Mouse (Mus musculus) forebrain, embryonic 11.5 days (tissue): ENCODE measurements around the gene Dhx33. TPM values are rescaled to one million over a fixed set of nuclear protein-coding genes. Genes with fewer than 3 reads are reported as not detected.

Experiments
- ATAC-seq: fragments of 200-750 bp; cut with Nextera tagmentation; replicated peaks from 2 replicates; pipeline ENCODE4 v1.8.0; 2017; ENCODE audit warnings: moderate TSS enrichment; ENCODE audit not compliant: low FRiP score
- DNase-seq: peaks from one replicate; pipeline ENCODE4 v3.0.0-alpha.2; 2017; ENCODE audit warnings: low spot score
- H3K27ac ChIP-seq: fragments of 300-500 bp; sonication (generic); 2 replicates; pipeline ENCODE4 v1.5.1; 2014; ENCODE audit warnings: low read depth, low read length
- H3K27me3 ChIP-seq: fragments of 300-500 bp; sonication (generic); 2 replicates; pipeline ENCODE4 v1.6.1; 2014; ENCODE audit warnings: mild to moderate bottlenecking, low read length, mixed read lengths; ENCODE audit not compliant: control insufficient read depth, insufficient read depth
- H3K36me3 ChIP-seq: fragments of 300-500 bp; sonication (generic); 2 replicates; pipeline ENCODE4 v1.6.1; 2014; ENCODE audit warnings: mild to moderate bottlenecking, low read length, moderate library complexity, mixed read lengths; ENCODE audit not compliant: control insufficient read depth, insufficient read depth
- H3K4me1 ChIP-seq: fragments of 300-500 bp; sonication (generic); replicated peaks from 2 replicates; pipeline ENCODE4 v1.6.1; 2014; ENCODE audit warnings: low read length, mixed read lengths; ENCODE audit not compliant: control insufficient read depth, insufficient read depth
- H3K4me2 ChIP-seq: fragments of 300-500 bp; sonication (generic); 2 replicates; pipeline ENCODE4 v1.6.1; 2014; ENCODE audit warnings: low read depth, mild to moderate bottlenecking, low read length, moderate library complexity, mixed read lengths; ENCODE audit not compliant: severe bottlenecking
- H3K4me3 ChIP-seq: fragments of 300-500 bp; sonication (generic); 2 replicates; pipeline ENCODE4 v1.5.1; 2014; ENCODE audit warnings: low read depth, low read length
- H3K9ac ChIP-seq: fragments of 300-500 bp; sonication (generic); 2 replicates; pipeline ENCODE4 v1.6.1; 2014; ENCODE audit warnings: low read length
- H3K9me3 ChIP-seq: fragments of 300-500 bp; sonication (generic); 2 replicates; pipeline ENCODE4 v1.6.1; 2016; ENCODE audit warnings: low read length, mixed read lengths; ENCODE audit not compliant: control insufficient read depth
- WGBS: fragments of 180-500 bp; shearing (Covaris S2); extraction: QIAGEN DNeasy Blood & Tissue Kit; methylation state at CpG from one replicate; pipeline ENCODE4 v1.1.7; 2014; 5-methylcytosine and 5-hydroxymethylcytosine counted together
- polyA plus RNA-seq: library from polyadenylated mRNA; unstranded; fragments of >200 nt; fragmentation: Nextera tagmentation; extraction: Ambion mirVana; gene quantifications from 2 replicates; pipeline ENCODE4 v1.2.1, GENCODE M21; 2014

The Dhx33 gene
- polyA plus RNA-seq, 1 experiment from 2014 or later, result 25.5 TPM

GRCm38 (mm10) chr11:71019201-71020068 lies 15.2 kb upstream of the Dhx33 start, which contains the start of the genes Mis12 and Derl2:
TSS of gene Mis12 (plus strand) at chr11:71019611.
TSS of gene Derl2 (minus strand) at chr11:71019841.
- peak; percentile 100 for ATAC-seq
- H3K27me3 ChIP-seq, result no peaks in the 10 kb centered on the region
- H3K27ac ChIP-seq, result peak within 1 kb of the TSS; percentile 91
- under 1% methylated on average over 71 of the region's 71 CpGs for WGBS
- peak within 1 kb of the TSS; percentile 89 for H3K9ac ChIP-seq
- H3K4me2 ChIP-seq, result peak within 1 kb of the TSS; percentile 85
- H3K36me3 ChIP-seq, result peaks cover 5% of the 10 kb centered on the region
- H3K4me3 ChIP-seq, result peak within 1 kb of the TSS; percentile 86
- H3K4me1 ChIP-seq, result peaks cover 14% of the 10 kb centered on the region; the same call in 1 of the 2 replicates
- DNase-seq, result peak; percentile 98
- H3K9me3 ChIP-seq, result no peaks in the 10 kb centered on the region

DNA sequence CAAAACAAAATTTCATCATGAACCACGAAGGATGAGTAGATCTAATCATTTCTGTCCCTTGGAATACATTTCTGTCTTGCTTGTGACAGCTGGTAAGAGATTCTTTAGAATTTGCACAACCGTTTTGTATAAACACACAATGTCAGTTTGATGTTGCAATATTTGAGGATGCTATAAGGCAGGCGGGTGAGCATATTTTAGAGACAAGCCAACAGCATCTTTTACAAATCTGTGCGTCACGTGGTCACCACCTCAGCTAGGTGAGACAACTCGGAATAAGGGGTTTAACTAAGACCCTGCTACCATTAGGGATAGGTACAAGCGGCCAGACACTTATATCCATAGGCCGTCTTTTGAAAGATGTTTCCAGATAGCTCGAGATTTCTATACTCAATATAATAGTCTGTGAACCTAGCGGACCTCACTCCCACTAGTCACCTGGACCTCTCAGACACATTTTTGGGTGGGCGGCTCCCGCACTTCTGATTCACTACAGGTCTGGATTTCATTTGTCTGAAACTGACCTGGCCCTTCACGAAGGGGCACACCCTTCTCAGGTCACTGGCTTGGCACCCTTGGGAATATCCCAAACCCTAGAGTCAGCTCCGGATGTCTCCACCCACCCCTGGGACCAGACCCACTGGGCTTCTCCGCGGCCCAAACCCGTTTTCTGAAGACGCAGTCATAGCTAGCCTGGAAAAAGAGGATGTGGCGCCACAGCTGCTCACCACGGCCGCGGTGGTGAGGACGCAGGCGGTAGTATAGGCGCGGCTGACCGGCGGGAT lies 14.4 kb upstream of the Dhx33 start:
- WGBS, result 7% methylated on average over 28 of the region's 28 CpGs
- H3K4me2 ChIP-seq, result peak overlapping the region; percentile 73

DNA sequence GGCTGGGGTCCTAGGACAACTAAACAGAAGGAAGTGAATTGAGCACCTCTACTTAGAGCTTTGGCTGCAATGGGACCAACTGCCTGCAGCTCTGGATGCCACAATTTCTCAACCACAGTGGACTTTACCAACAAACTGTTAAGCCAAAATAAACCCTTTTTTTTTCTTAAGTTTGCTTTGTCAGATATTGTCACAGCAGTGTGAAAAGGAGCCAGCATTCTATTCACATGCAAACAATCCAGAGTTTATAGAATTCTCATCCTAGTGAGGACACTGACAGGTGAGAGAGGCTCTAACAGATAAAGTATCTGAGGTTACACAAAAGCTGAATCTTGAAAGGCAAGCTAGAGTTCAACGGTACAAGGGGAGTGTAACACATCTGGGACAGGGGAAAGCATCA lies 12.8 kb upstream of the Dhx33 start:
- no peak for DNase-seq

More for the DNA sequence above, 14.4 kb upstream of the Dhx33 start:
- Histone ChIP-seq H3K4me1 (peaks cover 14% of the 10 kb centered on the region; the same call in 1 of the 2 replicates), H3K9me3 (no peaks in the 10 kb centered on the region), H3K36me3 (peaks cover 4% of the 10 kb centered on the region), H3K9ac (peak overlapping the region; percentile 89), H3K27me3 (no peaks in the 10 kb centered on the region), H3K27ac (no peak overlapping the region), H3K4me3 (peak overlapping the region; percentile 86)
- ATAC-seq (peak; percentile 42), DNase-seq (no peak)

GRCm38 (mm10) chr11:71012743-71013142 lies 8.5 kb upstream of the Dhx33 start:
- no peaks in the 10 kb centered on the region; the same call in 1 of the 2 replicates for H3K36me3 ChIP-seq
- H3K4me1 ChIP-seq, result 0 out of 2 replicates have a peak, but pooled peaks cover 3% of the 10 kb centered on the region
- WGBS, result 95% methylated on average over 7 of the region's 7 CpGs
- DNase-seq, result no peak
- ATAC-seq, result no peak
- H3K4me3 ChIP-seq, result no peak overlapping the region
- no peak overlapping the region for H3K4me2 ChIP-seq
- no peaks in the 10 kb centered on the region for H3K9me3 ChIP-seq
- H3K9ac ChIP-seq, result no peak overlapping the region
- H3K27me3 ChIP-seq, result no peaks in the 10 kb centered on the region
- no peak overlapping the region for H3K27ac ChIP-seq

More for the DNA sequence above, 12.8 kb upstream of the Dhx33 start:
- WGBS, result 90% methylated on average over 1 of the region's 1 CpGs
- Histone ChIP-seq H3K27me3 (no peaks in the 10 kb centered on the region), H3K9ac (no peak overlapping the region), H3K9me3 (no peaks in the 10 kb centered on the region), H3K4me3 (no peak overlapping the region), H3K4me2 (no peak overlapping the region), H3K27ac (no peak overlapping the region), H3K4me1 (peaks cover 14% of the 10 kb centered on the region; the same call in 1 of the 2 replicates), H3K36me3 (peaks cover 4% of the 10 kb centered on the region)
- no peak for ATAC-seq

DNA sequence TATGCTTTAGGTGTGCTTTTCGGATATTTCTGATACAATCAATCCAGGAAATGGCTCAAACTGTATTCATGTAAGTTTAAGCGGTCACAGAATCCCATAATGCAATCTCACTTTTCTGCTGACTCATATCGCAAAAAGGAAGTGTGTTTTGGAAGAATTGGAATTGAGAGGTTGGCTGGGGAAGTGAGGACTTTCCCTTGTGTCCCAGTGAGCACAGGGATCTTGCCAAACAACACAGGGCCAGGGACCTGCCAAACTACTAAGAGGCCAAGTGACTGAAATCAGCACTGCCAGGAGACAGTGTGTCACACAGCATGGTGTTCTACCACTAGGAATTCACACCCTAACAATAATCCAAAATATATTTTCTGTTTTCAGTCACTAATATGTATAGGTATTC lies 4.1 kb upstream of the Dhx33 start:
- WGBS, result 91% methylated on average over 3 of the region's 3 CpGs
- Histone ChIP-seq H3K4me1 (no peaks in the 10 kb centered on the region), H3K27me3 (no peaks in the 10 kb centered on the region), H3K36me3 (no peaks in the 10 kb centered on the region; the same call in 1 of the 2 replicates), H3K9ac (no peak overlapping the region), H3K27ac (no peak overlapping the region), H3K9me3 (no peaks in the 10 kb centered on the region), H3K4me3 (no peak overlapping the region), H3K4me2 (no peak overlapping the region)
- no peak for ATAC-seq
- DNase-seq, result no peak

GRCm38 (mm10) chr11:71007831-71008230 lies 3.6 kb upstream of the Dhx33 start:
- Histone ChIP-seq H3K4me2 (no peak overlapping the region), H3K4me1 (peaks cover 4% of the 10 kb centered on the region; the same call in 1 of the 2 replicates), H3K9ac (no peak overlapping the region), H3K9me3 (no peaks in the 10 kb centered on the region), H3K4me3 (no peak overlapping the region), H3K27ac (no peak overlapping the region), H3K27me3 (no peaks in the 10 kb centered on the region), H3K36me3 (no peaks in the 10 kb centered on the region; the same call in 1 of the 2 replicates)
- DNase-seq (no peak), ATAC-seq (no peak)
- 92% methylated on average over 7 of the region's 7 CpGs for WGBS

GRCm38 (mm10) chr11:71007026-71007425 lies 2.8 kb upstream of the Dhx33 start:
- H3K36me3 ChIP-seq, result no peaks in the 10 kb centered on the region; the same call in 1 of the 2 replicates

GRCm38 (mm10) chr11:71005046-71005445 lies 809 bp upstream of the Dhx33 start:
- Histone ChIP-seq H3K9ac (no peak overlapping the region; the same call in 1 of the 2 replicates), H3K4me2 (peak overlapping the region; percentile 38; the same call in 1 of the 2 replicates), H3K4me3 (peak overlapping the region; percentile 87; the same call in 1 of the 2 replicates), H3K27ac (no peak overlapping the region), H3K9me3 (no peaks in the 10 kb centered on the region), H3K4me1 (peaks cover 4% of the 10 kb centered on the region; the same call in 1 of the 2 replicates), H3K27me3 (no peaks in the 10 kb centered on the region), H3K36me3 (no peaks in the 10 kb centered on the region; the same call in 1 of the 2 replicates)
- DNase-seq (no peak), ATAC-seq (no peak)
- 62% methylated on average over 5 of the region's 5 CpGs for WGBS

More at GRCm38 (mm10) chr11:71007026-71007425, 2.8 kb upstream of the Dhx33 start:
- WGBS, result 96% methylated on average over 6 of the region's 6 CpGs
- peaks cover 4% of the 10 kb centered on the region; the same call in 1 of the 2 replicates for H3K4me1 ChIP-seq
- no peak overlapping the region for H3K4me2 ChIP-seq
- no peak overlapping the region for H3K4me3 ChIP-seq
- no peak for DNase-seq
- ATAC-seq, result no peak
- no peaks in the 10 kb centered on the region for H3K27me3 ChIP-seq
- H3K9me3 ChIP-seq, result no peaks in the 10 kb centered on the region
- no peak overlapping the region for H3K9ac ChIP-seq
- no peak overlapping the region for H3K27ac ChIP-seq
